In genomic region chr12:73042903-73043302, GRCm38 (mm10) we compare ENCODE assay signal across 14 mouse cellular contexts. TPM values are rescaled to one million over a fixed set of nuclear protein-coding genes. Genes with fewer than 3 reads are reported as not detected.
A peak's percentile ranks its signal among the peaks of the same experiment; 100 is the strongest.
DNase-seq lines count a peak whose midpoint lies in the region; ATAC-seq and TF ChIP-seq lines count a peak whose summit lies in the region.
"Had no signal": no experiment of that assay in that cellular context is flagged by ENCODE, and none has a peak within 500 bp of the region (broad histone marks: within the 10 kb centered on the region; RNA-seq: fewer than 3 reads in every experiment).

No protein-coding gene starts in this region.

- peaks cover 32% of the 10 kb centered on the region for H3K4me1 ChIP-seq in heart, embryonic 15.5 days (replicated peaks)
- H3K4me1 ChIP-seq in heart, embryonic 12.5 days (replicated peaks): peaks cover 29% of the 10 kb centered on the region
- peaks cover 3% of the 10 kb centered on the region for H3K4me1 ChIP-seq in embryonic facial prominence, embryonic 11.5 days (ENCODE audit: control insufficient read depth, insufficient read depth, low read length)
- H3K4me1 ChIP-seq in kidney, embryonic 16.5 days (ENCODE audit: insufficient read depth, low read length): peaks cover 29% of the 10 kb centered on the region

- no peak overlapping the region for H3K4me2 ChIP-seq in heart, embryonic 15.5 days
- no peak overlapping the region for H3K4me2 ChIP-seq in heart, embryonic 12.5 days
- peak overlapping the region; percentile 76 for H3K4me2 ChIP-seq in embryonic facial prominence, embryonic 11.5 days (ENCODE audit: low read depth, low read length)
- H3K4me2 ChIP-seq in kidney, embryonic 16.5 days (replicated peaks; ENCODE audit: low read depth, low read length): no peak overlapping the region
- H3K4me2 ChIP-seq: liver, embryonic 12.5 days; lung, embryonic 15.5 days had no signal

- peaks cover 83% of the 10 kb centered on the region for H3K27me3 ChIP-seq in heart, embryonic 15.5 days
- peaks cover 63% of the 10 kb centered on the region for H3K27me3 ChIP-seq in heart, embryonic 12.5 days (replicated peaks)
- no peaks in the 10 kb centered on the region for H3K27me3 ChIP-seq in C2C12 (ENCODE audit: control insufficient read depth, insufficient read depth, insufficient read length)
- peaks cover 8% of the 10 kb centered on the region; the same call in 1 of the 2 replicates for H3K27me3 ChIP-seq in embryonic facial prominence, embryonic 11.5 days (ENCODE audit: control insufficient read depth, insufficient read depth, low read length)
- peaks cover 90% of the 10 kb centered on the region for H3K27me3 ChIP-seq in kidney, embryonic 16.5 days (ENCODE audit: insufficient read depth, low read length)

- no peak overlapping the region for H3K9ac ChIP-seq in heart, embryonic 15.5 days
- H3K9ac ChIP-seq in heart, embryonic 12.5 days: no peak overlapping the region
- H3K9ac ChIP-seq in embryonic facial prominence, embryonic 11.5 days (replicated peaks; ENCODE audit: low read length): peak overlapping the region; percentile 98
- no peak overlapping the region for H3K9ac ChIP-seq in kidney, embryonic 16.5 days (replicated peaks; ENCODE audit: low read length)
- H3K9ac ChIP-seq: liver, embryonic 12.5 days; lung, embryonic 15.5 days had no signal

- H3ac ChIP-seq in C2C12 (ENCODE audit: control insufficient read depth, insufficient read length, low read depth): peak overlapping the region; percentile 58

- no peak for DNase-seq in embryonic facial prominence, embryonic 11.5 days (ENCODE audit: low spot score)
- peak; percentile 15 for DNase-seq in induced T-regulatory cell, adult 2 months (ENCODE audit: low read depth)
- DNase-seq in adrenal gland, postnatal 4 days (ENCODE audit: low spot score in 2 of 2): no peak
- no peak for DNase-seq in urinary bladder, postnatal 25 days (ENCODE audit: low spot score)
- DNase-seq: cerebellum, adult 18-20 months; heart, adult 18-20 months had no signal

- H3K4me3 ChIP-seq in heart, embryonic 15.5 days: peak overlapping the region; percentile 65; the same call in 1 of the 2 replicates
- H3K4me3 ChIP-seq in heart, embryonic 12.5 days: no peak overlapping the region
- H3K4me3 ChIP-seq in C2C12 (ENCODE audit: insufficient read depth, poor library complexity, severe bottlenecking): peak overlapping the region; percentile 83
- H3K4me3 ChIP-seq in embryonic facial prominence, embryonic 11.5 days (ENCODE audit: low read depth, low read length): peak overlapping the region; percentile 88
- no peak overlapping the region for H3K4me3 ChIP-seq in kidney, embryonic 16.5 days (ENCODE audit: low read length)
- H3K4me3 ChIP-seq: liver, embryonic 12.5 days; lung, embryonic 15.5 days had no signal

- no peak for ATAC-seq in heart, embryonic 15.5 days (replicated peaks; ENCODE audit: insufficient number of reproducible peaks, insufficient read depth, low FRiP score, low read depth)
- ATAC-seq in heart, embryonic 12.5 days (ENCODE audit: insufficient number of reproducible peaks, low FRiP score): no peak
- no peak for ATAC-seq in embryonic facial prominence, embryonic 11.5 days (replicated peaks; ENCODE audit: insufficient number of reproducible peaks, low FRiP score, low TSS enrichment, low read depth)
- no peak for ATAC-seq in kidney, embryonic 16.5 days (ENCODE audit: low FRiP score, low TSS enrichment)
- ATAC-seq: liver, embryonic 12.5 days had no signal

- 25% methylated on average over 2 of the region's 2 CpGs for WGBS in heart, embryonic 15.5 days
- WGBS in heart, embryonic 12.5 days: 14% methylated on average over 2 of the region's 2 CpGs
- WGBS in embryonic facial prominence, embryonic 11.5 days: 5% methylated on average over 2 of the region's 2 CpGs
- whole genome bisulfite sequencing in kidney, embryonic 16.5 days: 16% methylated on average over 2 of the region's 2 CpGs

- peaks cover 93% of the 10 kb centered on the region for H3K79me2 ChIP-seq in C2C12 (ENCODE audit: control insufficient read depth, insufficient read depth)

- no peaks in the 10 kb centered on the region for H3K36me3 ChIP-seq in heart, embryonic 15.5 days
- H3K36me3 ChIP-seq in heart, embryonic 12.5 days: no peaks in the 10 kb centered on the region
- peaks cover 38% of the 10 kb centered on the region for H3K36me3 ChIP-seq in C2C12 (ENCODE audit: control insufficient read depth, insufficient read depth)
- H3K36me3 ChIP-seq in embryonic facial prominence, embryonic 11.5 days (replicated peaks; ENCODE audit: control insufficient read depth, insufficient read depth, low read depth, low read length): no peaks in the 10 kb centered on the region
- H3K36me3 ChIP-seq in kidney, embryonic 16.5 days (ENCODE audit: insufficient read depth, low read length): no peaks in the 10 kb centered on the region
- H3K36me3 ChIP-seq: G1E; liver, embryonic 12.5 days; lung, embryonic 15.5 days had no signal

- H3K79me3 ChIP-seq in C2C12 (ENCODE audit: low read depth): peaks cover 73% of the 10 kb centered on the region

- H3K9me3 ChIP-seq in heart, embryonic 15.5 days (replicated peaks): no peaks in the 10 kb centered on the region
- H3K9me3 ChIP-seq in heart, embryonic 12.5 days (replicated peaks): no peaks in the 10 kb centered on the region
- H3K9me3 ChIP-seq in embryonic facial prominence, embryonic 11.5 days (replicated peaks; ENCODE audit: control insufficient read depth, low read length): no peaks in the 10 kb centered on the region
- no peaks in the 10 kb centered on the region for H3K9me3 ChIP-seq in kidney, embryonic 16.5 days (ENCODE audit: low read length)
- H3K9me3 ChIP-seq: liver, embryonic 12.5 days; lung, embryonic 15.5 days had no signal

- no peak overlapping the region for H3K27ac ChIP-seq in heart, embryonic 15.5 days
- no peak overlapping the region for H3K27ac ChIP-seq in heart, embryonic 12.5 days (ENCODE audit: poor library complexity, severe bottlenecking)
- 0 out of 2 replicates have a peak overlapping the region, but pooled peaks have one; percentile 52 for H3K27ac ChIP-seq in embryonic facial prominence, embryonic 11.5 days (replicated peaks; ENCODE audit: low read depth, low read length)
- H3K27ac ChIP-seq in kidney, embryonic 16.5 days (ENCODE audit: low read length): no peak overlapping the region
- H3K27ac ChIP-seq: liver, embryonic 12.5 days; lung, embryonic 15.5 days had no signal

- TF ChIP-seq CTCF in C2C12 (IDR thresholded peaks at IDR 0.05; ENCODE audit: control insufficient read depth, insufficient read depth, insufficient read length): no peak

TF ChIP-seq in C2C12, 6 proteins besides CTCF, POLR2A, EP300 and RAD21:
- no peak for TF ChIP-seq FOSL1 (IDR thresholded peaks at IDR 0.05; ENCODE audit: insufficient read depth, low read length, poor library complexity, severe bottlenecking)
- TF ChIP-seq CEBPB (IDR thresholded peaks at IDR 0.05; ENCODE audit: low read depth): no peak
- no peak for TF ChIP-seq USF1 (IDR thresholded peaks at IDR 0.05; ENCODE audit: low read depth)
- no peak for TF ChIP-seq MYOG (IDR thresholded peaks at IDR 0.05; ENCODE audit: control insufficient read depth, extremely low read depth, insufficient read length)
- TF ChIP-seq MAX (IDR thresholded peaks at IDR 0.05): no peak
- TF ChIP-seq MYOD1 (IDR thresholded peaks at IDR 0.05; ENCODE audit: control insufficient read depth, insufficient read length, low read depth): no peak
TF ChIP-seq in C2C12: peak in this region for 0.

RNA-seq across cellular contexts. Expression of gene Six1, which starts 10.8 kb away (rescaled TPM):
- polyA plus RNA-seq in heart, embryonic 15.5 days (2015; fragmentation: Nextera tagmentation; extraction: Ambion mirVana): 0.62 and 3.7 TPM in 2 replicates
- 0.45 and 0.67 TPM in 2 replicates for polyA plus RNA-seq in heart, embryonic 12.5 days (2016; fragmentation: Nextera tagmentation; extraction: Ambion mirVana)
- polyA plus RNA-seq in C2C12 (2012; fragmentation: generic; extraction: Trizol): 72.4 TPM
- polyA plus RNA-seq in embryonic facial prominence, embryonic 11.5 days (2014; fragmentation: Nextera tagmentation; extraction: Ambion mirVana): 62.4 and 64.4 TPM in 2 replicates
- 1 to 10 TPM; 4.0 to 5.6 TPM for total RNA-seq in adrenal gland, postnatal 4 days (2021)
- 0.47 and 0.66 TPM in 2 replicates for polyA plus RNA-seq in kidney, embryonic 16.5 days (2015; fragmentation: Nextera tagmentation; extraction: Ambion mirVana)
- polyA plus RNA-seq: intestine, embryonic 14.5 days had no signal

Comparison
In these comparisons a context has a peak if more than half of its experiments do, and no peak if none do; other contexts are left out.
1. H3K4me3 ChIP-seq: peak in heart, embryonic 15.5 days (single experiment), C2C12 (single experiment) and embryonic facial prominence, embryonic 11.5 days (single experiment); none in heart, embryonic 12.5 days (single experiment) and kidney, embryonic 16.5 days (single experiment).
2. RNA of gene Six1, which starts 10.8 kb away (polyA plus RNA-seq): 72.4 TPM in C2C12 (single experiment) and 62.4 to 64.4 TPM in embryonic facial prominence, embryonic 11.5 days; 0.62 to 3.7 TPM in heart, embryonic 15.5 days, 0.47 to 0.66 TPM in kidney, embryonic 16.5 days and 0.45 to 0.67 TPM in heart, embryonic 12.5 days; every median in the first group is over 10 times any median in the second.